Mouse (Mus musculus) ES-Bruce4 (cell line): ENCODE data around the gene Mast4. TPM values are rescaled to one million over a fixed set of nuclear protein-coding genes. Genes with fewer than 3 reads are reported as not detected.

Experiments
- H3K27ac ChIP-seq: 2 replicates; pipeline ENCODE4 v1.5.1; 2012; ENCODE audit warnings: low read length, inconsistent platforms; ENCODE audit not compliant: insufficient read depth
- H3K27me3 ChIP-seq: 2 replicates; pipeline ENCODE4 v1.6.1; 2012; ENCODE audit warnings: mild to moderate bottlenecking, low read length, inconsistent platforms; ENCODE audit not compliant: control insufficient read depth, poor library complexity, insufficient read depth, severe bottlenecking
- H3K36me3 ChIP-seq: 2 replicates; pipeline ENCODE4 v1.6.1; 2012; ENCODE audit warnings: inconsistent platforms, mild to moderate bottlenecking, low read length, moderate library complexity; ENCODE audit not compliant: control insufficient read depth, poor library complexity, insufficient read depth, severe bottlenecking
- H3K4me1 ChIP-seq: one replicate; pipeline ENCODE4 v1.8.1; 2011; ENCODE audit warnings: low read length; ENCODE audit not compliant: control insufficient read depth, insufficient read depth
- H3K4me3 ChIP-seq: 2 replicates; pipeline ENCODE4 v1.5.1; 2011; ENCODE audit warnings: low read depth, mild to moderate bottlenecking, low read length
- H3K9ac ChIP-seq: 2 replicates; pipeline ENCODE4 v1.6.1; 2012; ENCODE audit warnings: low read depth, mild to moderate bottlenecking, inconsistent platforms; ENCODE audit not compliant: poor library complexity, severe bottlenecking
- H3K9me3 ChIP-seq: replicated peaks from 2 replicates; pipeline ENCODE4 v1.6.1; 2012; ENCODE audit warnings: mild to moderate bottlenecking, low read length, inconsistent platforms; ENCODE audit not compliant: control insufficient read depth, poor library complexity, insufficient read depth, severe bottlenecking
- CTCF ChIP-seq: IDR thresholded peaks from one replicate; pipeline ENCODE4 v1.8.1; 2011; ENCODE audit warnings: low read depth, low read length
- EP300 ChIP-seq: IDR thresholded peaks from 2 replicates; pipeline ENCODE4 v1.6.1; 2011; ENCODE audit warnings: low read depth, low read length; ENCODE audit not compliant: insufficient read depth
- POLR2A ChIP-seq: IDR thresholded peaks from one replicate; pipeline ENCODE4 v1.8.1; 2011; ENCODE audit warnings: low read length; ENCODE audit not compliant: insufficient read depth
- polyA plus RNA-seq: library from polyadenylated mRNA; stranded (reverse); fragments of >200 nt; gene quantifications from 2 replicates; pipeline ENCODE4 v1.2.4, GENCODE M21; 2011; ENCODE audit warnings: low read depth; ENCODE audit not compliant: missing spikeins, insufficient read depth, insufficient read length

Mast4 gene
- polyA plus RNA-seq, 1 experiment = 25.3 TPM

DNA sequence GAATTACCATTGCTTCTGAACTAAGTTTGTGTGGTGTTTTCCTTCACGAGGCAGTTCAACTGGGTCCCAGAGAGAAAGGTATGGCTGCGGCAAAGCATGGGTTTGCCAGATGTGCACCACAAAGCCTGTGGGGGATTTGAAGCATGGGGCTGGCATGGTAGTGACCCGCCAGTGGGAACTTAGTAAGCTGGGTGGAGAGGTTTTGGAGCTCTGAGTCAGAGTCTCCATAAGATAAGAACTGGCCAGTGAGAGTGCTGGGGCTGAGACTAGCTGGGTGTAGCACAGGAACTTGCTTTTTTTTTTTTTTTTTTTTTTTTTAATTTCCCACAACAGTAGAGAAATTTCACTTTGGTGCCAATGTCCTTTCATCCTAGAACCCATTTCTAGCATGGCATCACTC is 73.9 kb downstream of the Mast4 start:
- no peak for TF ChIP-seq POLR2A
- no peak for TF ChIP-seq CTCF
- TF ChIP-seq EP300 = no peak

DNA sequence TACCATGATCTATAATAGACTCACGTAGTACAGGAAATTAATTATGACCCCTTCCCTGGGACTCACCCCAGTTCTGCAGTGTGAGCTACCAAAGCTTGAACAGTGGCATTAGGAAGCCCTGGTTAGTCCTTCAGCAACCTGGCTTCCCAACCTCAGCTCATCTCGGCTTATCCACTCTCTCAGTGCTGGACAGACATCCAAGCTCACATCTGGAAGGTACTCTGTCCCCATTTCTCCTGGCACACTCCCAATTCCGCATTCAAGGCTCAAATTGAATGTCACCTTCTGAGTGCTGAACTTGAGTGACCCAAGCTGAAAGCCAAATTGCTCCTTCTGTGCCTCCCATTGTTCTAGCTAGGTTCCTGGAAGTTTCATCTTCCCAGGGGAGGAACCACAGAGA is 76.2 kb downstream of the Mast4 start:
- H3K36me3 ChIP-seq = no peaks in the 10 kb centered on the region
- H3K9me3 ChIP-seq = no peaks in the 10 kb centered on the region
- H3K9ac ChIP-seq = no peak overlapping the region
- H3K4me1 ChIP-seq = no peaks in the 10 kb centered on the region
- H3K27ac ChIP-seq = no peak overlapping the region
- TF ChIP-seq POLR2A (no peak), CTCF (no peak), EP300 (no peak)
- no peaks in the 10 kb centered on the region for H3K27me3 ChIP-seq
- H3K4me3 ChIP-seq = no peak overlapping the region

More for the DNA sequence above, 73.9 kb downstream of the Mast4 start:
- Histone ChIP-seq H3K4me3 (no peak overlapping the region), H3K9me3 (0 out of 2 replicates have a peak, but pooled peaks cover 2% of the 10 kb centered on the region), H3K27ac (no peak overlapping the region), H3K27me3 (no peaks in the 10 kb centered on the region), H3K36me3 (no peaks in the 10 kb centered on the region), H3K4me1 (no peaks in the 10 kb centered on the region), H3K9ac (no peak overlapping the region)

DNA sequence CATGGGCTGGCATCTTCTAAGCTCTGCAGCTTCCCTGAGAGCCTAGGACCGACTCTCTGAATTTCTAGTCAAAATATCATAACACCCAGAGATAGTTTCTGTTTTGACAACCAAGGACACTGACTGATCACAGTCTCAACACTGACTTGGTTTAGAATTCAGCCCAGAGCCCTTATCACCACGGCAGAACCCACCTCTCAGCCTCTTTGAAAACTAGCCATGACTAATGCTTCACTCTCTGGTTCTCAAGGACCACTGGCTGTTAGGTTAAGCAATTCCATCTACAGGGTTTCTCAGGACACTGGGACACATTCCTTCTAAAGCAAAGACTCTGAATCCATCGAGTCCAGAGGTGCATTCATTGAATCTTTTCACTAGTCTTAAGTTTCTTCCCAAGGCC is 79.4 kb downstream of the Mast4 start:
- TF ChIP-seq CTCF (no peak), POLR2A (no peak), EP300 (no peak)
- Histone ChIP-seq H3K9ac (no peak overlapping the region), H3K27me3 (no peaks in the 10 kb centered on the region), H3K9me3 (no peaks in the 10 kb centered on the region), H3K27ac (no peak overlapping the region), H3K36me3 (no peaks in the 10 kb centered on the region), H3K4me1 (no peaks in the 10 kb centered on the region), H3K4me3 (no peak overlapping the region)

DNA sequence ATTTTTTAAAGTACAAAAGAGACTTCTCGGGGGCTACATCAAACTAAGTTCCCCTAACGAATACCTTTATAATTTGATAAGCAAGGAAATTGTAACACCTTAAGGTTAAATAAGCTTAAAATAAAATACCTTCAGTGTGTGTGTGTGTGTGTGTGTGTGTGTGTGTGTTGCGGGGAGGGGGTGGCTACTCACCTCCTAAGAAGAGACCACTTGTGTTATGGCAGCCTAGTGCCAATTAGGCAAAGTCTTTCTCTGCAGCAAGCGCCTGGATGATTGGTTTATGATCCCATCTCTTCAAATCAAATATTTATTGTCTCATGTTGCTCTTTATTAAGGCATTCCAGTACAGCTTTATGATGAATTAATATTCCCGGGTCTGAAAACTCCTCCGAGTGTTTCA is 81.2 kb downstream of the Mast4 start:
- Histone ChIP-seq H3K4me3 (no peak overlapping the region), H3K27ac (no peak overlapping the region), H3K9me3 (no peaks in the 10 kb centered on the region), H3K4me1 (no peaks in the 10 kb centered on the region), H3K9ac (no peak overlapping the region), H3K27me3 (no peaks in the 10 kb centered on the region), H3K36me3 (no peaks in the 10 kb centered on the region)
- TF ChIP-seq EP300 (no peak), POLR2A (no peak), CTCF (no peak)

DNA sequence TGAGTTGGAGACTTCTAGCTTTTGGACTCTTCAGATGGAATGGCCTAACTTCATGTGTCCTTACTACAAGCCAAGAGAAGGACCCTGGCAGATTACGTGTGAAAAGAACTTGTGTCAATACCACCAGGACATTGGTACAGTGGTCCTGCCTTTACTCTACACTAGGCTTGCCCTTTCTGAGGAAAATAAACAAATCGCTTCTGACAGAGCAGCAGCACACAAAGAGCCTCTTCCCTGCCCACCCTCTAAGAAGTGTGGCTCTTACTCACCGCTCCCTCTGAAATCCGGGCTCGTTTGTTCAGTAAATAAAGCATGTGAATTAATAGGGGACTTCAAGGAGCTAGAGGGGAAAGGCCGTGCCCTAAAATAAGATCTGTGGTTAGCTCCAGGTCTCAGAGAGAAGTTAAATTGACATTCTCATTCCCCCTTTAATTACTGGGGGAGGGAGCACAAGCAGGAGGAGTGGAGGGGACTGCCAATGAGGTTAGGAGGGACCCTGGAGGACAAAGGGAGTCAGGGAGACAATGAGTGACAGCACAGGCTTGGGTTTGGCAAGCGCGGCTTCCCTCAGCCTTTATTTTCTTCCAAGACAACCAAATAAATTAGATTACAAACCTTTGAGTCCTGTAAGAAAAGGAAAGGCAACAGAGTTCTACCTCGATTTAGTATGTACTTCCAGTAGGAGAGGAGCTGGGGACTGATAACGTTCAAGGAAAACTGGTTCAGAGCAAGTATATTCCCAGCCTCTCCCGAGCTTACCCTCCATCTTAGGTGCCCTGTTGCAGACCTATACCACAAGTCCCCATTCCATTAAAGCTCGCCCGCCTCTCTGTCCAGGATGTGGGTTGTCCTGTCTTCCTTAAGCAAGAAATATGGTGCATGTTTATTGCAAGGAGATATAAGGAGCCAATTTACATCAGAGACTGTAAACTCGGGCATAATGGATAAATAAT is 85.9 kb downstream of the Mast4 start:
- Histone ChIP-seq H3K4me3 (no peak overlapping the region), H3K9me3 (no peaks in the 10 kb centered on the region), H3K36me3 (no peaks in the 10 kb centered on the region), H3K9ac (no peak overlapping the region), H3K27ac (no peak overlapping the region), H3K4me1 (no peaks in the 10 kb centered on the region), H3K27me3 (no peaks in the 10 kb centered on the region)
- TF ChIP-seq CTCF (no peak), EP300 (no peak), POLR2A (no peak)

DNA sequence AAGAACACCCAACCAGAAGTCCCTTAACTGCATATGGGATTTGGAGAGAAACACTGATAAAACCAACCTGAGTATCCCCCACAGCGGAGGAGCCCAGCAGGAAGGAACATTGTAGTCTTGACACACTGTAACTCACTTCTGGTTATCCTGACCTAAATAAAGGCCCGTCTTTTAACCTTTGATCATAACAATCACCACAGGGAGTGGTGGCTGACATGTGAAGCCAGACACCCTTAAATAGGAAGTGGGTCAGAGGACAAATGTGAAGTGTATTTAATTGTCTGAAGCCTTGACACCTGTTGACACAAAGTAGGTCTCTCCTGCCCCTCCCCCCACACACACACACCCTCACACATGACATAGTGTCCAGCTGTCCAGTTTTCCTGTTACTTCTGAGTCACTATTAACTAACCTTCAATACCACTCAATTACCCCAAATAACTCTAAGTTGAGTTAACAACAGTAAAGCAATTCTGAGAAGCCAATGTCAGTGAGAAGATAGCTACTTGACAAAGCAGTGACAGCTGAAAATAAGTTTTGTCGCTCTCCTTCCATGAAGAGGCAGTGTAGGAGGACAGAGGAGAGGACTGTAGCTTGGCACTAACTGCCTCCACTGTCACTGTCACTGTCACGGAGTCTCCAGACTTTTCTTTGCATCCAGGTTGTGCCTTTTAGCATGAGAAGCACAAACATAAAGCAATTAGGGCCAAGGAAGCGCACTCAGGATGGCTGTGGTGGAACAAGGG is 87.2 kb downstream of the Mast4 start:
- TF ChIP-seq POLR2A = no peak
- no peak for TF ChIP-seq EP300
- no peak for TF ChIP-seq CTCF
- no peaks in the 10 kb centered on the region for H3K27me3 ChIP-seq
- no peak overlapping the region for H3K9ac ChIP-seq
- H3K9me3 ChIP-seq = no peaks in the 10 kb centered on the region
- no peak overlapping the region for H3K4me3 ChIP-seq
- H3K27ac ChIP-seq = no peak overlapping the region
- no peaks in the 10 kb centered on the region for H3K4me1 ChIP-seq
- H3K36me3 ChIP-seq = no peaks in the 10 kb centered on the region
